Comparison of ENCODE assay signal across 16 mouse cellular contexts in the genomic region with DNA sequence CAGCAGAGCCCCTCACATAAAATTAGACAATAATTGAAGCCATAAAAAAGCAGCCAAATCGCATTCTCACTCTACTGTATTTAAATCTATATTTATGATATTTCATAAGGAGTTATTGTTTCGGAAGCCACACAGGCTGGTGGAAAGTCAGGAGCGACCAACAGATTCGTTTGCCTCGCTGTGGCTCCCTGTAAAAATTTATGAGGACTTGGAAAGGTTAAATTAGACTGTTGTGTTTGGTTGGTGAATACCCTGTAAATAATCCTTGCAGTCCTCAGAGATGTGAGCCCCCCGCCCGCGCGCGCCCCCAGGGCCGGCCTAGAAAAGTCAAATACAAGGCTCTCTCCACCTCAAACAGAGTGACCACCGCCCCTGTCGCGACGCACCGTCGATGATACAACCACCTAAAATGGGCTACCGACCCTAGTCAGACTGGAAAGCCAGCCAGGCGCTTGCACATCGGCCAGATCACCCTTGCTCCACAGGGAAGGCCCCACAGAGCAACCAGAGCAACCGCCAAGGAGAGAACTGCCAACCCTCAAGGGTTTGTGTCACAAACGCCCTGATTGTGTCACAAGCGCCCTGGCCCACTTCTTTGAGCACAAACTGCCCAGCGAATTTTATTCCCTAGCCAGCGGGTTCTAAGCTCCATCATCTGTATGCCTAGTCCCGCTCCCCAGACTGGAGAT. TPM values are rescaled to one million over a fixed set of nuclear protein-coding genes. Genes with fewer than 3 reads are reported as not detected.
DNase-seq lines count a peak whose midpoint lies in the region; ATAC-seq and TF ChIP-seq lines count a peak whose summit lies in the region.
"Had no signal": no experiment of that assay in that cellular context is flagged by ENCODE, and none has a peak within 500 bp of the region (broad histone marks: within the 10 kb centered on the region; RNA-seq: fewer than 3 reads in every experiment).

No protein-coding gene starts in this region.

- peak overlapping the region; percentile 76 for H3K4me3 ChIP-seq in gastrocnemius, adult 2 months
- H3K4me3 ChIP-seq in layer of hippocampus, adult 2 months, result no peak overlapping the region
- H3K4me3 ChIP-seq: forebrain, embryonic 15.5 days had no signal

- peak overlapping the region; percentile 93 for H3K27ac ChIP-seq in gastrocnemius, adult 2 months
- H3K27ac ChIP-seq in layer of hippocampus, adult 2 months, result no peak overlapping the region
- H3K27ac ChIP-seq: forebrain, embryonic 15.5 days; hindbrain, embryonic 13.5 days had no signal

- no peak for DNase-seq in gastrocnemius, adult 2 months
- DNase-seq in gastrocnemius, adult 8-10 months (ENCODE audit: low spot score in 2 of 2), result no peak
- peak; percentile 48 for DNase-seq in urinary bladder, postnatal 25 days (ENCODE audit: low spot score)
- DNase-seq in urinary bladder, postnatal 10 days (ENCODE audit: low spot score), result no peak
- peak; percentile 74 to 82 for DNase-seq in kidney, postnatal 4 days
- no peak for DNase-seq in layer of hippocampus, adult 2 months (ENCODE audit: low spot score in 2 of 2)
- no peak for DNase-seq in layer of hippocampus, adult 18-20 months (ENCODE audit: low spot score in 2 of 2)
- DNase-seq: lung, adult 2 months; retina, postnatal 1 day; thymus, postnatal 36 days had no signal

- TF ChIP-seq CTCF in gastrocnemius, adult 2 months (IDR thresholded peaks at IDR 0.05), result no peak
- TF ChIP-seq CTCF in layer of hippocampus, adult 2 months (conservative IDR thresholded peaks at IDR 0.05), result no peak

- intact Hi-C loops in gastrocnemius, adult 2 months (cut with DNase I), result no loop called here

- ATAC-seq in erythroid progenitor cell, adult 5-6 weeks (replicated peaks; ENCODE audit: low FRiP score, poor library complexity, severe bottlenecking), result no peak
- ATAC-seq: forebrain, embryonic 15.5 days; midbrain, embryonic 16.5 days had no signal

RNA-seq across cellular contexts. Expression of a gene that starts 4.2 kb away (rescaled TPM):
- 1 to 10 TPM; 7.5 to 8.8 TPM for total RNA-seq in gastrocnemius, adult 2 months (2021)
- total RNA-seq in gastrocnemius, adult 8-10 months (2022), result 1 to 10 TPM; 5.2 to 8.3 (median 7.5) TPM
- total RNA-seq in erythroid progenitor cell, adult 5-6 weeks (2015; ENCODE audit: low replicate concordance), result 0.36 and 0.84 TPM in 2 replicates
- total RNA-seq in erythroid progenitor cell, adult 5-6 weeks (2017; ENCODE audit: low replicate concordance), result 4.5 TPM in 1 of 2 replicates, not detected in the other
- total RNA-seq in layer of hippocampus, adult 2 months (2021), result not detected
- not detected for total RNA-seq in layer of hippocampus, adult 18-20 months (2021)
- total RNA-seq: heart, adult 8-10 months; left cerebral cortex, adult 18-20 months had no signal

RNA-seq across cellular contexts. Expression of a gene that starts 5.1 kb away (rescaled TPM):
- total RNA-seq in gastrocnemius, adult 2 months (2021), result 1 to 10 TPM; 4.7 to 5.0 TPM
- total RNA-seq in gastrocnemius, adult 8-10 months (2022), result 1 to 10 TPM; 4.7 to 5.9 (median 5.4) TPM
- total RNA-seq in erythroid progenitor cell, adult 5-6 weeks (2015; ENCODE audit: low replicate concordance), result 1.1 and 8.4 TPM in 2 replicates
- 1.3 and 3.8 TPM in 2 replicates for total RNA-seq in erythroid progenitor cell, adult 5-6 weeks (2017; ENCODE audit: low replicate concordance)
- total RNA-seq in layer of hippocampus, adult 2 months (2021), result not detected
- total RNA-seq in layer of hippocampus, adult 18-20 months (2021), result under 1 TPM in 1 of 2 experiments, not detected in 1; 0.36 TPM
- total RNA-seq: left cerebral cortex, adult 18-20 months had no signal

RNA-seq across cellular contexts. Expression of a gene that starts 13.6 kb away (rescaled TPM):
- total RNA-seq in gastrocnemius, adult 2 months (2021), result under 1 TPM in 1 of 2 experiments, not detected in 1; 0.82 TPM
- under 1 TPM; 0.36 to 0.80 (median 0.51) TPM for total RNA-seq in gastrocnemius, adult 8-10 months (2022)
- total RNA-seq in erythroid progenitor cell, adult 5-6 weeks (2015; ENCODE audit: low replicate concordance), result not detected in 2 replicates
- not detected in 2 replicates for total RNA-seq in erythroid progenitor cell, adult 5-6 weeks (2017; ENCODE audit: low replicate concordance)
- not detected for total RNA-seq in layer of hippocampus, adult 2 months (2021)
- not detected for total RNA-seq in layer of hippocampus, adult 18-20 months (2021)
- total RNA-seq: left cerebral cortex, adult 18-20 months had no signal

RNA-seq across cellular contexts. Expression of a gene that starts 13.6 kb away (rescaled TPM):
- 1 to 10 TPM; 2.8 to 3.1 TPM for total RNA-seq in gastrocnemius, adult 2 months (2021)
- 1 to 10 TPM; 1.3 to 2.9 (median 2.0) TPM for total RNA-seq in gastrocnemius, adult 8-10 months (2022)
- total RNA-seq in erythroid progenitor cell, adult 5-6 weeks (2015; ENCODE audit: low replicate concordance), result not detected in 2 replicates
- 0.45 TPM in 1 of 2 replicates, not detected in the other for total RNA-seq in erythroid progenitor cell, adult 5-6 weeks (2017; ENCODE audit: low replicate concordance)
- not detected for total RNA-seq in layer of hippocampus, adult 2 months (2021)
- total RNA-seq in layer of hippocampus, adult 18-20 months (2021), result not detected
- total RNA-seq: left cerebral cortex, adult 18-20 months had no signal

RNA-seq across cellular contexts. Expression of a gene that starts 13.9 kb away (rescaled TPM):
- total RNA-seq in gastrocnemius, adult 2 months (2021), result 10 to 100 TPM; 17.4 to 17.7 TPM
- 10 to 100 TPM; 14.5 to 15.2 (median 14.8) TPM for total RNA-seq in gastrocnemius, adult 8-10 months (2022)
- total RNA-seq in erythroid progenitor cell, adult 5-6 weeks (2015; ENCODE audit: low replicate concordance), result not detected in 2 replicates
- 0.15 TPM in 1 of 2 replicates, not detected in the other for total RNA-seq in erythroid progenitor cell, adult 5-6 weeks (2017; ENCODE audit: low replicate concordance)
- total RNA-seq in layer of hippocampus, adult 2 months (2021), result not detected
- total RNA-seq in layer of hippocampus, adult 18-20 months (2021), result not detected
- total RNA-seq: heart, adult 8-10 months; left cerebral cortex, adult 18-20 months had no signal

Comparison
In these comparisons a context has a peak if more than half of its experiments do, and no peak if none do; other contexts are left out.
1. DNase-seq: peak in urinary bladder, postnatal 25 days (single experiment) and kidney, postnatal 4 days (2 of 2); none in gastrocnemius, adult 2 months (single experiment), gastrocnemius, adult 8-10 months (0 of 2), urinary bladder, postnatal 10 days (single experiment), layer of hippocampus, adult 2 months (0 of 2) and layer of hippocampus, adult 18-20 months (0 of 2).